Mouse (Mus musculus): ENCODE results near the gene Bco1. TPM values are rescaled to one million over a fixed set of nuclear protein-coding genes. Genes with fewer than 3 reads are reported as not detected.
A peak's percentile ranks its signal among the peaks of the same experiment; 100 is the strongest.

The Bco1 gene
- polyA plus RNA-seq (2015; fragmentation: Nextera tagmentation; extraction: Ambion mirVana), result 0.16 and 0.27 TPM in 2 replicates

DNA sequence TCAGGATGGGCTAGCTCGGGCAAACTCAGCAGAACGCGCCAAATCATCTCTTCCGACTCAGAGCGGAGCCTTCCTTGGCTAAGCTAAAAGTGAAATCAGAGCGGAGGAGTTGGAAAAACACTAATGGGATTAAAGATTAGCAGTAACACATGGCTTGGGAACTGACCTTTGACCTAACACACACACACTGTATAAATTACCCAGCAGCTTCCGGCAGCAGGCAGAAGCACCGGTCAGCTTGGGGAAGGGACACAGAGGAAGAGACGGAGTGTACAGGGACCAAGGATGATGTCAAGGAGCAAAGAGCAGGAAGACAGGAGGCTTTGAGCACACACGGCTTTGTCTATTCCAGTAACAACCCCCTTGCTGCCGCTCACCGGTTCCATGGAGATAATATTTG, at the start of gene Bco1:
Bco1 (plus strand) TSS at position 208 of the 400 bp plus-strand sequence.
- H3K27ac ChIP-seq, result no peak within 1 kb of the TSS
- no peak within 1 kb of the TSS for H3K4me2 ChIP-seq (ENCODE audit: low read length)
- H3K36me3 ChIP-seq (ENCODE audit: insufficient read depth, low read length), result no peaks in the 10 kb centered on the region
- H3K4me1 ChIP-seq (replicated peaks; ENCODE audit: insufficient read depth, low read length), result 0 out of 2 replicates have a peak, but pooled peaks cover 4% of the 10 kb centered on the region
- 38% methylated on average over 12 of the region's 12 CpGs for WGBS
- H3K9me3 ChIP-seq (replicated peaks; ENCODE audit: low read length), result no peaks in the 10 kb centered on the region
- no peaks in the 10 kb centered on the region for H3K27me3 ChIP-seq (ENCODE audit: insufficient read depth, low read length)
- H3K9ac ChIP-seq (ENCODE audit: low read depth, low read length), result no peak within 1 kb of the TSS
- peak; percentile 88 for ATAC-seq (replicated peaks; ENCODE audit: low FRiP score, low read depth)
- TF ChIP-seq CTCF (IDR thresholded peaks at IDR 0.05; ENCODE audit: low read depth), result no peak
- H3K4me3 ChIP-seq (replicated peaks; ENCODE audit: low read depth, low read length), result no peak within 1 kb of the TSS
- peak; percentile 60 for DNase-seq (ENCODE audit: low spot score)

DNA sequence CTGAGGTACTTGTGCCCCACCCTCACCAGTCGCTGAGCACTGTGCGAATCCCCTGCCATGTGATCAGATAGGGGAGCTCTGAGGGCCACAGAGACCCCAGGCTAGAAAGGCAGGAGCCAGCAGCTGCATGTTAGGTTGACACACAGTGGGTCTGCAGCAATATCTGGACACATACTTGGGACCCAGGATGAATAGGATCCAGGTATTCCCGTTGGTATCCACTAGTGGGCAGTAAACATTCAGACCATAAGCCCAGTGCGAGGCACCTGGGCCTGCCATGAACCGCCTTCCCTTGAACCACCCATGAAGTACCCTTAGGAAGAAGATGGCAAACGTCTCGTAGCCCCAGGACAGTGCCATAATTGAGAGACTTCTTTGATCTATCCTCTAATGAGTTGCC, 46.2 kb upstream of the Bco1 start:
- ATAC-seq (replicated peaks; ENCODE audit: low FRiP score, low read depth) (0 out of 2 replicates have a peak, but pooled peaks have one; percentile 13), DNase-seq (ENCODE audit: low spot score) (no peak)
- Histone ChIP-seq H3K27ac (no peak overlapping the region), H3K9ac (ENCODE audit: low read depth, low read length) (no peak overlapping the region), H3K4me3 (replicated peaks; ENCODE audit: low read depth, low read length) (no peak overlapping the region), H3K9me3 (replicated peaks; ENCODE audit: low read length) (no peaks in the 10 kb centered on the region), H3K4me2 (ENCODE audit: low read length) (no peak overlapping the region), H3K27me3 (ENCODE audit: insufficient read depth, low read length) (no peaks in the 10 kb centered on the region), H3K4me1 (replicated peaks; ENCODE audit: insufficient read depth, low read length) (no peaks in the 10 kb centered on the region), H3K36me3 (ENCODE audit: insufficient read depth, low read length) (no peaks in the 10 kb centered on the region)
- TF ChIP-seq CTCF (IDR thresholded peaks at IDR 0.05; ENCODE audit: low read depth), result peak; percentile 24; the same call in 1 of the 2 replicates
- 67% methylated on average over 7 of the region's 7 CpGs for WGBS

DNA sequence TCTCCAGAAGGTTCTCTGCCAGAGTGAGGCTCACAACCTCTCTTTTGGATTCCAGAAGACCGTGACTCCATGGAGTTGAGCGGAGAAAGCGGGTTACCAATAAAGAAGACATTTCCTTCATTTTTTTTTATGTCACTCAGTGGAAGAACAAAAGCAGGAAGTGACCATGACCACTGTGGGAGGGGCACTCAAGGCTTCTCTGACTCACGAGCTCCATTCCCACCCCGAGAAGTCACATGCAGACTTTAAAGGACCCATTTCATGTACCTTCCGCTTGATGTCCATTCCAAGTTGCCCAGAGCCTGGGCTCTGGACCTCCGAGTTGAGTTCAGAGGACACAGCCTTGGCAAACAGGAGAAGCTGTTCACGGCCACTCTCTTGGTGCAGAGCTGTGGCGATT, 44.9 kb upstream of the Bco1 start:
- no peak for TF ChIP-seq CTCF (IDR thresholded peaks at IDR 0.05; ENCODE audit: low read depth)
- DNase-seq (ENCODE audit: low spot score) (peak; percentile 28), ATAC-seq (replicated peaks; ENCODE audit: low FRiP score, low read depth) (no peak)
- Histone ChIP-seq H3K27ac (no peak overlapping the region), H3K36me3 (ENCODE audit: insufficient read depth, low read length) (no peaks in the 10 kb centered on the region), H3K4me2 (ENCODE audit: low read length) (no peak overlapping the region), H3K4me3 (replicated peaks; ENCODE audit: low read depth, low read length) (no peak overlapping the region), H3K4me1 (replicated peaks; ENCODE audit: insufficient read depth, low read length) (no peaks in the 10 kb centered on the region), H3K9me3 (replicated peaks; ENCODE audit: low read length) (no peaks in the 10 kb centered on the region), H3K9ac (ENCODE audit: low read depth, low read length) (no peak overlapping the region), H3K27me3 (ENCODE audit: insufficient read depth, low read length) (no peaks in the 10 kb centered on the region)
- WGBS, result 78% methylated on average over 9 of the region's 9 CpGs

DNA sequence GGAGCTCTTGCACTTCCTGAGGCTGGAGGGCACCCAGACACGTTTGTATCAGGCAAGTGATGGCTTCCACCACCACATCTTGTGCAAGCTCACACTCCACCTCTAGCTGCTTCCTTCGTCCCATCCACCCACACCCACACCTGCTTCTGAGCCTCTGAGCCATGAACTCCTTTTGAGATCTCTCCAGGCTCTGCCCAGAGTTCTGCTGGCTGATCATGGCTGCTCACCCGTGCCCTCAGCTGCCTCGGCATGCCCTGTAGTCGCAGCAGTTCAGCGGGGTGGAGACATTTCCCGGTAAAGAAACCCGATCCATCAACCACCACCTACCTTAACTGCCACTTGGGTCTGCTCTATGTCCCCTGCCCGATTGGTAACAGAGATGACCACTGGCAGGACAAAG, 44.3 kb upstream of the Bco1 start:
- 29% methylated on average over 9 of the region's 9 CpGs for WGBS
- ATAC-seq (replicated peaks; ENCODE audit: low FRiP score, low read depth) (0 out of 2 replicates have a peak, but pooled peaks have one; percentile 25), DNase-seq (ENCODE audit: low spot score) (peak; percentile 29)
- H3K4me2 ChIP-seq (ENCODE audit: low read length), result no peak overlapping the region
- no peaks in the 10 kb centered on the region for H3K27me3 ChIP-seq (ENCODE audit: insufficient read depth, low read length)
- no peaks in the 10 kb centered on the region for H3K9me3 ChIP-seq (replicated peaks; ENCODE audit: low read length)
- no peak overlapping the region for H3K4me3 ChIP-seq (replicated peaks; ENCODE audit: low read depth, low read length)
- no peak overlapping the region for H3K27ac ChIP-seq
- no peak overlapping the region for H3K9ac ChIP-seq (ENCODE audit: low read depth, low read length)
- H3K36me3 ChIP-seq (ENCODE audit: insufficient read depth, low read length), result no peaks in the 10 kb centered on the region
- H3K4me1 ChIP-seq (replicated peaks; ENCODE audit: insufficient read depth, low read length), result no peaks in the 10 kb centered on the region
- TF ChIP-seq CTCF (IDR thresholded peaks at IDR 0.05; ENCODE audit: low read depth), result no peak

DNA sequence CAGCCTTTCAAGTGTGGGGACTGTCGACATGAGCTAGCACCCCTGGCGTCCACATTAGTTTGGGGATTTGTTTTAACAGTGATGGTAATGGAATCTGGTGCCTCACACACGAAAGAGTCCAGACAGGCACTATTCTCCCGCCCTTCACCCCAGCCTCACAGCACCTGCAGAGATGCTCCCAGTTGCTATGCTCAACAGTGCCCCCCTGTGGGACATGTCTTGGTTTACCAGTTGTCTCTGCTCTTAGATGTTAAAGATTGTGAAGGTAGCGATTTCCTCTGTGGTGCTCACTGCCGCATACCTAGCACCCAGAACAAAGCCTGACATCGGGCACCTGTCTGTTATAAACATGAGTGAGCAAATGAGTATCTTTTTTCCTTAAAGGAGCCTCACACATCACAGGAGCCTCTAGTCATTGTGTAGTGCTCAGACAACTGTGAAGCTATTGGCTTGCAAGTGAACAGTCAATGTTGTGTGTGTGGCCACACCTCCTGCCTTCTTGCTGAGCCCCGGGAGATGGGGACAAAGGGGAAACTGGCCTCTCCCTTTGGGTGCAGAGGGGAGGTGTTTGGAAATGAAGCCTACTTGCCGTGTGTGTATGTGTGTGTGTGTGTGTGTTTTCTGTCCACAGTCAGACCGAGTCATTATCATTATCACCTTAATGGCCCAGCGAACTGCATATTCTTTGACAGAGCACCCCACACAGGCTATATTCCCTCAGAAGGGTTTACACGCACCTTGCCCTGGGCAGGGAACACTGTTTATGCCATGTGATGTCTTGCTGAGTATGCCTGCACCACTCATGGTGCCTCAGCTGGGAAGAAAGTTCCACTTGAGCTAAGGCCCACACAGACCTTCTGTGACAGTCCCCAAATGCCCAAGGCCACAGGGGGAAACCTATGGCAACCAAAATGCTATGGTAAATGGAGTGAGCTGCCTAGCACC, 42.2 kb upstream of the Bco1 start:
- H3K27me3 ChIP-seq (ENCODE audit: insufficient read depth, low read length), result no peaks in the 10 kb centered on the region
- no peaks in the 10 kb centered on the region for H3K9me3 ChIP-seq (replicated peaks; ENCODE audit: low read length)
- no peak for ATAC-seq (replicated peaks; ENCODE audit: low FRiP score, low read depth)
- no peak overlapping the region for H3K4me3 ChIP-seq (replicated peaks; ENCODE audit: low read depth, low read length)
- no peaks in the 10 kb centered on the region for H3K36me3 ChIP-seq (ENCODE audit: insufficient read depth, low read length)
- H3K4me2 ChIP-seq (ENCODE audit: low read length), result no peak overlapping the region
- DNase-seq (ENCODE audit: low spot score), result no peak
- no peaks in the 10 kb centered on the region for H3K4me1 ChIP-seq (replicated peaks; ENCODE audit: insufficient read depth, low read length)
- H3K9ac ChIP-seq (ENCODE audit: low read depth, low read length), result no peak overlapping the region
- 65% methylated on average over 12 of the region's 12 CpGs for WGBS
- peak; percentile 59 for TF ChIP-seq CTCF (IDR thresholded peaks at IDR 0.05; ENCODE audit: low read depth)
- H3K27ac ChIP-seq, result no peak overlapping the region

DNA sequence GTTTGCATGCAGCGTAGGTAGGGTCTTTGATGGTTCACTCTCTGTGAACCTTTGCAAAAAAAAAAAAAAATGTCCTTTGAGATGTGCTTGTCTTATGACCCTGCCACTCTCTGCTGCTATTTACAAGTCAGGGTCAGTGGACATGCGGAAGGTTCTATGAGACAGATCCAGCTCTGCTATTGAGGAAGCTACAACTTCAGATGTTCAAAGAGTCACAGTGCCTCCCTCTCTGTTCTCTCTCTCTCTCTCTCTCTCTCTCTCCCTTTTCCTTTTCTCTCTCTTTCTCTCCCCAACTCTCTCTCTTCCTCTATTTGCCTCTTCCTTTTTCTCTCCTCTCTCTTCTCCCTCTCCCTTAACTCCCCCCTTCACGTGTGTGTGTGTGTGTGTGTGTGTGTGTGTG, 41.5 kb upstream of the Bco1 start:
- TF ChIP-seq CTCF (IDR thresholded peaks at IDR 0.05; ENCODE audit: low read depth), result no peak
- ATAC-seq (replicated peaks; ENCODE audit: low FRiP score, low read depth) (no peak), DNase-seq (ENCODE audit: low spot score) (no peak)
- Histone ChIP-seq H3K36me3 (ENCODE audit: insufficient read depth, low read length) (no peaks in the 10 kb centered on the region), H3K27me3 (ENCODE audit: insufficient read depth, low read length) (no peaks in the 10 kb centered on the region), H3K9me3 (replicated peaks; ENCODE audit: low read length) (no peaks in the 10 kb centered on the region), H3K27ac (no peak overlapping the region), H3K4me3 (replicated peaks; ENCODE audit: low read depth, low read length) (no peak overlapping the region), H3K9ac (ENCODE audit: low read depth, low read length) (no peak overlapping the region), H3K4me1 (replicated peaks; ENCODE audit: insufficient read depth, low read length) (no peaks in the 10 kb centered on the region), H3K4me2 (ENCODE audit: low read length) (no peak overlapping the region)
- 83% methylated on average over 3 of the region's 3 CpGs for WGBS

Data from kidney, postnatal 0 days (tissue).